Mouse (Mus musculus) erythroblast, embryonic 14.5 days (primary cell): Measurements from ENCODE around the gene Insig2.

Experiments
- GATA1 ChIP-seq: IDR thresholded peaks from 2 replicates; pipeline ENCODE4 v1.6.1; 2012; ENCODE audit warnings: low read length, inconsistent platforms, mixed read lengths
- TAL1 ChIP-seq: IDR thresholded peaks from 3 replicates; pipeline ENCODE4 v1.6.1; 2012; ENCODE audit warnings: low read length, inconsistent platforms, mixed read lengths

GRCm38 (mm10) chr1:121343966-121344365 lies 11.6 kb upstream of the Insig2 start:
- no peak for TF ChIP-seq TAL1
- TF ChIP-seq GATA1: no peak
